Mouse (Mus musculus) skeletal muscle tissue, adult 2 months (tissue): ENCODE results near the gene Furin.

Experiments used
- DNase-seq: peaks from one replicate; pipeline ENCODE4 v3.0.0-alpha.2; 2012; ENCODE audit warnings: low read depth, low spot score

Furin gene

DNA sequence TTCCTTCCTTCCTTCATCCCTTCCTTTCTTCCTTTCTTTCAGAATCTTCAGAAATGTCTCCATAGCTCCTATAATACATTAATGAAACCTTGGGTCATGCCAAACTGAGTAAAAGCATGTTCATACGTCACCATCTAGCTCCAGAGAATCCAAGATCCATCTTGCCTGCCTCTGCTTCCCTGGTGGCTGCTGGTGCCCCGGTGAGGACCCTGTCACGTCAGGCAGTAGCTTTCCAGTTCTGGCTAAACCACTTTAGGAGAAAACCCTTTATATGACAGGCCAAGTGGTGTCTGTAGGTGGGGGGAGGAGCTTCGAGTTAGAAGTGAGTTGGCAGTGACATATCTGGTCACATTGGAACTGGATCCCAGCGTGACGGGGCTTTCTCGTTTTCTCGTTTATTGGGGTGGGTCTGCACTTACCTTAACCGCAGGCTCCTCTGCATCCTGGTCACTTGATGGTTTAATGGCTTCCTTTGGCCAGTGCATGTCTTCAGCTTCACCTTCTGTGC, at the start of gene Furin:
Furin (minus strand) TSS at position 249 of the 508 bp plus-strand sequence.
- DNase-seq = no peak

DNA sequence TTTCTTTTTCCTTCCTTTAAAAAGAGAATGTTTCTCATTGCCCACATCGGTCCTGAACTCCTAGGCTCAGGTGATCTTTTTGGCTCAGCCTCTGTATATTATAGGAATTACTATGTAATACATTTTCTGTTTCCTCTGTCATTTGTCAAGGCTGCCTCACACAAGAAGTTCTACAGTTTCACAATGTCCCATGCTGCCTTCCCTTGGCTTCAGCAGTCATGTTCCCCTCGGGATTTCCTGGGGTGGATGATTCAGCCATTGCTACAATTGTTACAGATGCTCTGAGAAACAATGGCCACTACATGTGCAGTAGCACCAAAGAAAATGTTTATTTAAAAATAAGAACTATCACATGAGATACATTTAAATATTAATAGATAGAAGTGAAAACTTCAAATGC, 49.5 kb upstream of the Furin start:
- DNase-seq = no peak

GRCm38 (mm10) chr7:80453997-80454396, 48.8 kb upstream of the Furin start:
- DNase-seq = no peak

DNA sequence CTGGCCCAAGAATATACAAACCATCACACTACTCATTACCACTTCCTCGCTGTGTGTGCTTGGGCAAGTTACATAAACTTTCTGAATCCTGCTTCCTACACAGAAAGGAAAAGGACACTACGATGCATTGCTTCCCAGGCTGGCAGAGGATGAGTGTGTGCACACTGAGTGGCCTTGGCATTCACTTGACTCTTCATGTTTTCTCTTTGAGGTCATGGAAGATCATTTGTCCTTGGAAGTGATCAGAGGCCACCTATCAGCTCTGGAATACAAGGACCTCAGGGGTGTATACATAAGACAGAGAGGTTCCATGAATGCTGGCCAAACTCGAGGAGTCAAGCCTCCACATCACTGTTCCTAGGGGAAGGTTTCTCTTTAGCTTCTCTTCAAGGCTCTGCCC, 47.9 kb upstream of the Furin start:
- DNase-seq = no peak

DNA sequence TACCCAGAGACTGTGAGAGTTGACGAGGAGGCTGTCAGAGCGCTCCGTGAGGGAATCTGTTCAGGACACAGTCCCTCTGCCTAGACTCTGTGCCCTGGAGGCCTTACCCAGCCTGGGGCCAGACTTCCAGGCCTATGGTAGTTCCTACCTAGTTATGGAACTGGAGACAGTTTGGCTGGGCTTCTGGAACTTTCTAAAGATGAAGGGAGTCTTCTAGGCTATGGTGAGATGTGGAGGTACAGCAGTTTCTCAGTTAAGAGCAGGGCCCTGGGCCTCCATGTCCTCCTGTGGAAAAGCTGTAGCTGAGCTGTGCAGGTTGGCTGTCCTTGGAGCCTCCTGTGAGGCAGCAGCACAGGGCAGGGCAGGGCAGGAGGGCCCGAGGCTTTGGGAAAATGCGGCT, 47.0 kb upstream of the Furin start:
- DNase-seq = no peak

GRCm38 (mm10) chr7:80451550-80452232, 46.5 kb upstream of the Furin start:
- no peak for DNase-seq

GRCm38 (mm10) chr7:80450354-80450753, 45.1 kb upstream of the Furin start:
- DNase-seq = no peak

DNA sequence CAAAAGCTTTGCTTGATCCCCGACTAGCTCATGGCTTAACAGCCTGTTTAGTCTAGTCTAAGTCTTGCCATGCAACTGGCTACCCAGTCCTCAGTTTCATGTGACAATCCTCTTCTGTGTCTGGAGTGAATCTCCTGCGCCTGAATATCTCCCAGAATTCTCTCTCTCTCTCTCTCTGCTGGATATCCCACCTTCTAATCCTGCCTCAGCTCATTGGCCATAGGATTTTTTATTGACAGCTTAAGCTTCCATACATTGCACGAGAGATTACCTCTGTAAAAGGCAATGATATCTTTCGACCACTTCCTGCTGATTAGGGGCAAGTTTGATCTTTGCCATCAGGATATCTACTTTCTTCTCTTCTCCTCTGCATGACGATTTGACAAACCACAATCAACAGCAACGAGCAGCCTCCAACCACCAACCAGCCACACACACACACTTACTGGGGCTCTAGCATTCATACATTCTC, 44.4 kb upstream of the Furin start:
- DNase-seq = no peak

GRCm38 (mm10) chr7:80447336-80447735, 42.1 kb upstream of the Furin start:
- DNase-seq = no peak

GRCm38 (mm10) chr7:80446221-80446878, 41.1 kb upstream of the Furin start:
- DNase-seq = no peak

DNA sequence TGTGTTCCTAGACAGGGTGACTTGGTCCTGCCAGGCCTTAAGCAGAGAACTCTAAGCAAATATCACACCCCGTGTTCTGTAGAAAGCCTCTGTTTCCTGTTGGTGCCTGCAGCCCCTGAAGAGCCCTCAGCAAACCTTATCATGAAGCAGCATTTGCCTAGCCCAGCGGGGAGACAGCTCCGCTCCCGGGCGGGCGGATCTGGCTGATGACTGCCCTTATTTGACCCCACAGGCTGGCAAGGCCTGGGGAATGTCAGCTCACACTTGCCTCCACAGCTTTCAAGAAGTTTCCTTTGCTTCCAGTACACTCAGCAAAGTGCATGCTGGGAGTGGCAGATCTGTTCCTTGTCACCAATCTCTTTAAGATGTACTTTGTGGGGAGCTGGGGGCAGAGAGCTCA, 40.3 kb upstream of the Furin start:
- DNase-seq = peak; percentile 54

- no peak for DNase-seq
Observed at GRCm38 (mm10) chr7:80444401-80445249, 39.4 kb upstream of the Furin start.

DNA sequence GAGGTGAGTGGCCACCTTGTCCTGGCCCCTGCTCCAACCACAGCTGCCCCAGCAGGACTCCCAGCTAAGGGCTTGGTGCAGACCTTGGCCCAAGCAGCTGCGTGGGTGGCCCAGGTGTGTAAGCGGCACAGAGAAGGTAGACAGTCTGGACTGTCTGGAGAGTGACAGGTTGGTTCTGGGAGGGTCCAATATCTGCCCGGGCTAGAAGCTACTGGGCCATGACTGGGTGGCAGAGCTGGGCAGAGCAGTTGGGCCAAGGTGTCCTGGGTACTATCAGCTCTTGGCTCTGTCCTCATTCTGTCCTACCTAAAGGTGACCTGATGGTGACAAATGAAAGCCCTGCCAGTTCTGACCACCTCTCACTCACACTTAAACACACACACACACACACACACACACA, 37.9 kb upstream of the Furin start:
- no peak for DNase-seq

DNA sequence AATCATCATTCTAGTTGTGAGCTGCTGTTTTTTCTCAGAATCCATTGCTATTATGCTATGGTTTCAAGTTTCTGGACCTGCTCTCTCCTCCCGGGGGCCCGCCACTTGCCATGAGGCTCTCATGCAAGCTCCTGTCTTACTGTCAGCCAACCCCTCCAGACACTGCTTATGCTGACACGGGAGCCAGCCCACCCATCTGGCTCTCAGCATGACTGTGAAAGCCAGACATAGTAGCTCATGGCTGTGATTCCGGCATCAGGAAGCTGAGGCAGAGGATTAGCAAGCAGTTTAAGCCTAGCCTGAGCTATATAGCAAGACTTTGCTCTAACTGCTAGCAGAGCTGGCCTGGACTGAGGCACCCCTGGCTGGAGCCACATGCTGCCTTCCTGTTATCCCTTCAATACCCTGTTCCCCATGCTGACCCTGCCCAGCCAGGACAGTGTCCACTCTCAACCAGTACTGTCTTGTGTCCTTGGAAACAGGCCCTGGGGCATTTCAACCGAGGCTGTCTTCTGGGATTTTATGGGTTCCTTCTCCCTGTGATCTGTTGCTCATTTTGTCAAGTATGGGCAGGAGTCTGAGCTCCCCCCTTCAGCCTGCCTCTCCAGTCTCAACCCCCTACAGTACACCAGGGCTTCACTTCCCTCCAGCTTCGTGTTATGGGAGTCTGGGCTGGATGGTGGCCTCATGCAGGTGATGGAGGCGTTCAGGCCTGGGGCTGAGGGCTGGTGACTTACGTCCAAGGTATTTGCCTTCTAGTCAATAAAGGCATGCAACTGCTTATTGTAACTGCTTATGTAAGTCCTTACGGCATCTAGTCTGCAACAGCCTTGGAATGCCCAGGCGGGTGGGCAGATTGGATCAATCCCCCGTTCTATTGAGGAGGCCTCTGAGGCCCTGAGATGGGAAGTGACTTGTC, 37.0 kb upstream of the Furin start:
- DNase-seq = no peak

DNA sequence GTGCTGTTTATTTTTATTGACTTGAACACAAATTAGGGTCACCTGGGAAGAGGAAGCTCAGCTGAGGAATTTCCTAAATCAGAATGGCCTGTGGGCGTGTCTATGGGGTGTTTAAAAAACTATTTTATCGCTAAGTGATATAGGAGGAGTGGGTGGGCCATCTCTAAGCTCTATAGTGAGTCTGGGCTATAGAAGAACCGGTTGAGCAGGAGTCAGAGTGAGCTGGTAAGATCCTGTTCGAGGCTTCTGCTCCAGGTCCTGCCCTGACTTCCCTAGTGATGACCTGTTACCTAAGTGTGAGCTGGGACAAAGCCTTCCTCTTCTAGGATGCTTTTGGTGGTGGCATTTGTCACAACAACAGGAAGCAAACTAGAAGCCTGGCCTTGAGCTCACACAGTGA, 35.4 kb upstream of the Furin start:
- DNase-seq = no peak

- no peak for DNase-seq
Observed at GRCm38 (mm10) chr7:80439789-80440488, 34.7 kb upstream of the Furin start.

- DNase-seq = no peak
Observed at GRCm38 (mm10) chr7:80439032-80439760, 34.0 kb upstream of the Furin start.

GRCm38 (mm10) chr7:80436571-80436970, 31.3 kb upstream of the Furin start:
- DNase-seq = no peak

GRCm38 (mm10) chr7:80435594-80435993, 30.4 kb upstream of the Furin start:
- no peak for DNase-seq

DNA sequence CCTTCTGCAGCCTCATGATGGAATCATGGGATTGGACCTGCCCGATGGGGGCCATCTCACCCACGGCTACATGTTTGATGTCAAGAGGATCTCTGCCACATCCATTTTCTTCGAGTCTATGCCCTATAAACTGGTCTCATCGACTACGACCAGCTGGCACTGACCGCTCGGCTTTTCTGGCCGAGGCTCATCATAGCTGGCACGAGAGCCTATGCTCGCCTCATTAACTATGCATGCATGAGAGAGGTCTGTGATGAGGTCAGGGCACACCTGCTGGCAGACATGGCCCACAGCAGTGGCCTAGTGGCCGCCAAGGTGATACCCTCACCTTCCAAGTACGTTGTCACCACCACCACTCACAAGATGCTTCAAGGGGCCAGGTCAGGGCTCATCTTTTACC, 24.4 kb upstream of the Furin start:
- no peak for DNase-seq
